Mouse (Mus musculus) embryo, embryonic 9.5 days (tissue): ENCODE results near the gene Aldh1a1.
"Not testable (repeated sequence)": the region's sequence is repeated elsewhere in the genome, so short reads cannot be mapped to it uniquely, and the experiment has no call there.

Source experiments
- DNase-seq: peaks from one replicate; pipeline ENCODE4 v3.0.0-alpha.2; 2017; ENCODE audit errors: extremely low spot score

Gene Aldh1a1

DNA sequence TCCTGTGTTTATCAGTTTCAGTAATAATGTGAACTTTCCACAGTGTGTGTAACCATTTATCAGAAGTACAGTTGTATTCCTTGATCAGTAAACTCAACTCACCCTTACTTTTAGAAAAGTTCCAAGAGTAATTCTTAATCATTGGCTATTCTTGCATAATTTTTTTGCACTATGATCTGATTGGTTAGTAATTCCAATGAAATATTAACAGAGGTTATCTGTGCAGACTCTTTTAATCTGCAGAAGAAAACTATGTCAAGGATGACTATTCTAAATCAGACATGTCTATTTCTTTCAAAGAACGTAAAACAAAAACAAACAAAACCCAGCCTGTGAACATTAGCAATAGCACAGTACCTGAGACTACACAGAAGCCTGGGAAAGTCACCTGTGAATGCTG lies 62.9 kb downstream of the Aldh1a1 start:
- no peak for DNase-seq

DNA sequence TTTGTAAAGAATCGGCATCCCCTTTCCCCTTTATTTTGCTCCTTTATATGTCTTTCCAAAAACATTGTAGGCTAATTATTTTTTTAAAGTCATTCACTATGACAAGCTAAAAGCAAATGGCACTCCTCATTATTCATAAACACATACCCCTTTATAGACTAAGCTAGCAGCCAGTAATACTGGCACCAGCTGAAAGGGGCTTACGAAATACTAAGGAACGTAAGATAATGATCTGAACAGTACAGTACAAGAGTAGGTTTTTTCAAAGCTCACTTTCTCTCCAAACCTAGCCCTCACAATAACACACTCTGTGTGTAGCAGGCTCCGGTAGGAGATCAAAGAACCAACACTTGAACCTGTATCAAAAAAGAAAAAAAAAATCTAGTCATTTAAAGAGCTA lies 64.7 kb downstream of the Aldh1a1 start:
- no peak for DNase-seq

DNA sequence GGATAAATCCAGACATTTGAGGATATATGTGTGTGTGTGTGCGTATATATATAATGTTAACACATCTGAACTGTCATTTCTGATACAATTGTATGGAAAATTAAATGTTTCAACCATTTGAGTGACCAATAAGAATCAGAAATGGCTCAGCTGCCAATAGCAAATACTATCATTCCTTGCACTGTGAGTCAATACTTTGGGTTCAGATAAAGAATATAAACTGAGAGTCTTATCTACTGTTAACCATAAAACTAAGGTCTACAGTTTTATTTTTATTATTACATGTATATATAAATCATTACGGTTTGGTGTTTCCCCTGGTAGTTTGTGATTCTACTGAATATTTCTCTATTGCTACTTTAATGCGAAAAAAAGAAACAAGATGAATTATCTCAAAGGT lies 65.6 kb downstream of the Aldh1a1 start:
- DNase-seq, result no peak

DNA sequence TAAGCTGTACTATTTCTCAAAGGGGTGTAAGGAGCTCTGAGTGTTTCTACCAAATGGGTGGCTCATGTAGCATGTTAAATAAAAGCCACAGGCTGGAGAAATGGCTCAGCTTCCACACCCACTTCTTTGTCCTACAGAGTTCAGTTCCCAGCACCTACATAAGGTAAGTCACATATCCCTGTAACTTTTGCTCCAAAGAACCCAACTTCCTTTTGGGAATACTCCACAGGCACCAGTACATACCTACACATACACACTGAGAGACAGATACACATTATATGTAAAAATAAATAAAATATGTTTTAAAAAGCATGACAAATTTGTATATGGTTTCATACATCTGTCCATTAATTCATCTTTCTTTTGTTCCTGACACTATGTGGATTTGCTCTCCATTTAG lies 66.0 kb downstream of the Aldh1a1 start:
- DNase-seq, result no peak

DNA sequence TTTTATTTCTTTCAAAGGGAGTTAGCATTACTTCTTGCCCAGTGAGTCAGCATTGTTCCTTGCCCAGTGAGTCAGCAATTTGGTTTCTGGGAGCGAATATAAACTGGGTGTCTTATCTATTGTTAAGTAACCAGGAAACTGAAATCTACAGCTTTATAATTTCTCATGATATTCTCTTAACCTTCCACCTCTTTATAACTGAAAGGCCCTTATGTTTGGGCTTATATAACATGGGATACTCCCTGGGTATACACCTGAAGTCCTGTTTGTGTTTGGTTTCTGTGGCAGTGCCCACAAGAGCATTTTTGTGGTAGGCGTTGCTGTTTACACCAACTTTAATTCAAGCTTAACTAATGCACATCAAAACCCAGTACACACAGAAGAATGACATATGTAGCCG lies 66.4 kb downstream of the Aldh1a1 start:
- no peak for DNase-seq

DNA sequence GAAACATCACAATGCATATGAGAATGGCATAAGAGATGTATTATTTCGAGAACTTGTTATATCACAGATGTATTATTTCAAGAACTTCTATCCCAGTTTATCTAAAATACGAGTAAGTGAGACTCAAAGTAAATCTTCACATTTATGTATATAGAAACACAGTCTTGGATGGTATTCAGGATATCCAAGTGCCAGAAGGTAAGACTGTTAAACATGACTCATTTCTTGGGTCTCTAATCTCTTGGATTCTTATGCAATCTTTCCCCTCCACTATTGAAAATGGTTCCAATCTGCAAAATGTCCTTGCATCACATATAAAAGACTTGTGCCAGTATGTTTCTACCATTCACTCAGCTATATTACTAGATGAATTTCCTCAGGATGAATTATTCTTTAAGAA lies 67.4 kb downstream of the Aldh1a1 start:
- no peak for DNase-seq

DNA sequence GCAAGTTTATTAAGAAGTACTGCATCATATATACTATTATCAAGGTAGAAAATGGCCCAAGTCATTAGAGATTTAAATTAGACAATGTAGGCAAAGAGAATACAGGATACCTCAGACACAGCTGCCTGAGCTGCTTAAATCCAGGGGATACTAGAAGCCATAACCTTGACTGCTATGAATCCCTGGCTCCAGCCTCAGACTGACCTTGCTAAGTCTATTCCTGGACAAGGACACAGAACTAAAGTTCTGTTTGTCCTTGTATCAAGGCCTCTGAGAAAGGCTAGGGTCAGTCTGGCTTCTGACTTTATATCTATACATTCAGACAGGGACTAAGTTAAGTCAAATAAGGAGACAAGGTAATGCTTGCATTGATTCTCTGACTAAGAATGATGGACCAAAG lies 69.9 kb downstream of the Aldh1a1 start:
- DNase-seq, result no peak

DNA sequence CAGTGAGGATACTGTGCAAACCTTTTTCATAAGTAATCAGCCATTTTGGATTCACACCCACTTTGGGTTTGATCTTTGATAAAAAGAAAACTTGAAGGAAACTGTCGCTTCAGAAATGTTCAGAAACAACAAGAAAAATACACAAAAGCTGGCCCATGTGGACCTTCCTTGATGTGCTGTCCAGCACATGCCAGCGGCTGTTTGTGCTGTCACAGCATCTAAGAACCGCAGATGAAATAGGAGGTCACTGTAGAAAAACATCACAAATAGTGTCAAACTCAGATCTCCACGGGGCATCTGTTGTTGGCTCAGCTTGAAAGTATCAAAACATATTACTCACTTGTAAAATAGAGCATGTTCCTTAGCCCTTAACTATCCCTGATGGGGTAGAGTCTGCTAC lies 73.8 kb downstream of the Aldh1a1 start:
- DNase-seq, result no peak

DNA sequence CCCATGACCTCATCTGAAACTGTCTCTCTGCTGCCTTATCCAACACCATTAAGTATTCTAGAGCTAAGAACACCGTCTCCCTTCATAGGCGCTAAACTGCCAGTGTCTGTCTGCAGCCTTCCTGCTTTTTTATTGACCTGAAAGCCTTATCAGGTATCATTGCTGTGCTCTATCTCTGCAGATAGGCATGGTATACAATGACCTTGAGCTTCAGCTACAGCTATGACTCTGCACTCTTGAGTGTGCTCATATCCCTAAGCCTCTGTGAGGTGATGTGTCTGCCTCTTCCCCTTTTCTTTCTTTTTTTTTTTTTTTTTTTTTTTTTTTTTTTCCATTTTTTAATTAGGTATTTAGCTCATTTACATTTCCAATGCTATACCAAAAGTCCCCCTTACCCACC lies 74.5 kb downstream of the Aldh1a1 start:
- DNase-seq, result no peak

DNA sequence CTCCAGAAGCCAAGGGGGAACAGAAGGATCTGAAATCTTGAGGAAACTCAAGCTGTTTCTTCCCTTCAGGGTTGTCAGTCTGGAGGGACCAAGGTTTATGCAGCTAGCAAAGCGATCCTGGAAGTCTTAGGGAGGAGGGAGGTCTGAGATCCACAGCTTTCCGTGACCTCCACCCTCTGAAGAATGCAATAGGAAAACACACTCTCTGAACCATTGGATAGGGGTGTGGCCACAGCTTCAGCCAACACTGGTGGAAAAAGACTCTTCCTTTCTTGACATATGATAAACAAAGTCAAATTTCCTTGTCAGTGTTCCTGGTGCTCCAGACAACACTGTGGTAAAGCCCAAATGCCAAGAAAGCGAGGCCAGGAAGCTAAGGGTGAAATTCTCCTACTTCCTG lies 84.5 kb downstream of the Aldh1a1 start:
- DNase-seq, result peak; percentile 1

DNA sequence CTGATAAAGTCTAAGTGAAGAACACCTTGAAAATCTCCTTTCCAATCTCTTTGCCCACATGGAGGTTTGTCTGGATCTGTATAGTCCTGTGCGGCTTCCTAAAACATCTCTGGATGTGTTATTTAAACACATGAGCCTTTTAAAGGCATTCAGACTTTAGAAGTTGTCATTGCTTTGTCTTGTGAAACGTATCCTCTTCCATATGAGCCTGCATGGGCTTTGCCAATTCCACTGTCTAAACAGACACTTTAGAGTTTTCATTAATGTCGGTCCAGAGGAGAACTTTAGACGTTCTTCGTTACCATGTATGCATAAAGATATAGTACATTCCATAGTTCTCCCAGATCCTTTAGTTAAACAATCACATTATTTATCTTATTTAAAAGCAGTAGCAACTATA lies 84.9 kb downstream of the Aldh1a1 start:
- DNase-seq, result no peak

DNA sequence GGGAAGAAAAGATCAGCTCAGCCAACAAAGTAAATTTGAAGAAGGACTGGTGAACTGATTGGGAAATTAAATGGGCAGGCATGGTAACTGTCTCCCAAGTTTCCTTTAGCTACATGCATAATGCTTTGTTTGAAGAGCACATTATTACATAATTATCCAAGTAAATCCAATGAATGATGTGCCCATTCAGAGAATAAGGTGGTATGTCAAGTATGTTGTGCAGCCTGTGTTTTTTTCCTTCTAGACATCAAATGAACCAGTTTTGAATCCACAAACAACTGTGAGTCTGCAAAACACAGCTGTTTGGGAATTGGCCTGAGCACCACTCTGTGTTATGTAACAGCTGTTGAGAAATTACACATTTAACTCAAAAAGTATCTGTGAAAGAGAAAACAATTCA lies 107.4 kb downstream of the Aldh1a1 start:
- DNase-seq, result no peak

DNA sequence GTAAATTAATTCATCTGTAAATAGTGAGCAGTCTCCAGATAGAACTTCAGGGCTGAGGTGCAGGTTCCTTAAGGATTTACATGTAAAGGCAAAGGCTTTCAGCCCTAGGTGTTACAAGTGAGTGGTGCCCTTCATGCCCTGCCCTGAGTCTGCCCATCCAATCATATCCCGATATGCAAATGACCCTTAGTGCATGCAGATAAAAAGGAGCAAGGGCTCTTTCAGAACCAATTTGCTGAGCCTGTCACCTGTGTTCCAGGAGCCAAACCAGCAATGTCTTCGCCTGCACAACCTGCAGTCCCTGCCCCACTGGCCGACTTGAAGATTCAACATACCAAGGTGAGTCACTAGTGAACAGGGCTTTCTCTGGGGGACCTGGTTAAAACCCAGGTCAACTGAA lies 109.2 kb downstream of the Aldh1a1 start:
- DNase-seq, result peak; percentile 1

DNA sequence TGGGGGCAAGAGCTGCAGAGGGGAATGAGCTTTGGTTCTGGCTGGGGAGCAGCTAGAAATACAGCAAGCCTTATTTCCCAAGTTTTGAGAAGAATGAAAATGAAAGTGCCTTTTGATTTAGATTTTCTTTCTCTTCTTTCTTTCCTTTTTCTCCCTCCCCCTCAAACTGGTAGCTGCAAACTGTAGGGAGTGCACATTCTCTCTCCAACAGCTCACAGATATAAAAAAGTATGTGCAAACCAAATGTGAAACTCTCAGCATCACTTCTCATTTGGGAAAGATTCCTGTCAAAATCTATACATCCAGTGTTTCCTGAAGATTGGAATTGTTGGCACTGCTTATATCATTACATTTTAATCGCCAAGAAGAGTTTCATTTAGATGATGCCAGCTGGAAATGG lies 110.7 kb downstream of the Aldh1a1 start:
- DNase-seq, result no peak

DNA sequence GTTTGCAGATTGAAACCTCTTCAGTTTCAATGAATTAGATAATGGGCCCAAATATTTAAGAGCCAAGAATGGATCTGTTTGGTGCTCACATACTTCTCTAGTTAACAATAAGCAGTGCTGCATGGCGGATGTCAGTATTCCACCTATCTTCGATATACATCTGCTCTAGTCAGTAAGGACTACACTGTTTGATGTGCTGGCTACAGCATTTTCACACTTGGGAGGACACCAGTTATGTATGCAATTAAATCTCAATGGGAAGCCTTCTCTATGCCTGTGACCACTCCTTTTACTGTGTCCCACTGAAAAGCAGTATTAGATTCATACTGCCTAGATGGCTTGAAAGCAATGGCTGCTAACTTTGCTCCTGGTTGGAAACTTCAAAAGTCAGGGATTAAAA lies 111.4 kb downstream of the Aldh1a1 start:
- DNase-seq, result no peak

DNA sequence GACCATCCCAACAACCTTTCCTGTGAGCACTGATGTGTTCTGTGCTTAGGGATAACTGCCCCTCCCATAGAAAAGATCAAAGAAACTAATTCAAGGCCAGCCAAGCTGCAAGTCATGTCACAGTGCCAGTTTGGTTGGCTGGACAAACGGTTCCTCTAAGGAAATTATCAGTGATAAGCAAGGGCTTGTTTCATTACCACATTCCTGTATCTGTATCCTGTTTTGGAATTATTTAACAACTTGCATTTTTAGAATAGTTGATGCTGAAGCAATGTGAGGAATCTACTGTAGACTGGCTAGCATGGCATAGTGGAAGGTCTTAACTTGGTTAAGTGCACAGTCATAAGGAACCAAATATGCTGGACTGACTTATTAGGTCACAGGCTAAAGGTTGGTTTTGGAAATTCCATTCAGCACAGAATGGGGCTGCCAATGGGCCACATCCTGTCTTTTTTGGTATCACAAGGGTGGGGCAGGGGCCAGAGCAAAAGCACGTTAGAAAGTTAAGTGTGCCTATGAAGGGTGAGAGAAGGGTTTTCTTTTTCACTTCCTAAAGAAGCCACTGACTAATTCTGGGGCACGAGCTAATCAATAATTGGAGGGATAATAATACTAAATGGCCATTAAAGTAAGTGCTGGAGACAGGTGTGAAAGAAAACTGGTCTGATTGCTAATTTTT lies 121.9 kb downstream of the Aldh1a1 start:
- no peak for DNase-seq

DNA sequence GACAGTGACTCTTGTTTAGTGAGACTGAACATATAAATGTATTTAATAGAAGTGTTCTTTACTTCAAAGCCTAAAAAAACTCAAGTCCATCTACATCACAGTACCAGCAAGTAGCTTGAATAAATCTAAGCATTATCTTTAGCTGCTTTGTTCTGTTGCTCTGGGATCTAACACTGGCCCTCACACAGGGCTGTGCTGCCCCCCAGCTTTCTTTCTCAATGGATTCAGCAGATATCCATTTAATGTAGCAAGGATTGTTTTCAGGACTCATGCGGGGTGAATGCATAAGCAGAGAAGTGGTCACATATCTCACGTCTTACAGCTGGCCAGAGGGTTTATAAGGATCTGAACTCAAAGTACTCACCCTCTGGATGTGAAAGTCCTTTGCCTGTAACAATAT lies 129.9 kb downstream of the Aldh1a1 start:
- DNase-seq, result no peak

DNA sequence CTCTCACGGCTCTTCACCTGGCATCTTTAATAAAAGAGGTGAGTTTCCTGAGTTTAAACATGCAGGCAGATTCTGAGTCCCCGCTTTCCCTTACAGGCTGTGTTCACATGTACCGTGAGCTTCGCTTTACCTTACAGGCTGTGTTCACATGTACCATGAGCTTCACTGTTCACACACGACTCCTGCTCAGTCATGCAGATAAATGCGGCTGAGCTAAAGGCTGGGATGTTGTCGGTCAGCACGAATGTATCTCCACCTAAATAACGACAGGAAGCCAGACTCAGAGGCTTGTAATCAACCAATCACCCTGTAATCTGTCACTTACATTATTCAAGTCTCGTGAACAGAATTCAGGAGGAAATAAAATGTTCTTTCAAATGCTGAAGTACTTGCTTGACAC lies 130.9 kb downstream of the Aldh1a1 start:
- DNase-seq, result no peak

DNA sequence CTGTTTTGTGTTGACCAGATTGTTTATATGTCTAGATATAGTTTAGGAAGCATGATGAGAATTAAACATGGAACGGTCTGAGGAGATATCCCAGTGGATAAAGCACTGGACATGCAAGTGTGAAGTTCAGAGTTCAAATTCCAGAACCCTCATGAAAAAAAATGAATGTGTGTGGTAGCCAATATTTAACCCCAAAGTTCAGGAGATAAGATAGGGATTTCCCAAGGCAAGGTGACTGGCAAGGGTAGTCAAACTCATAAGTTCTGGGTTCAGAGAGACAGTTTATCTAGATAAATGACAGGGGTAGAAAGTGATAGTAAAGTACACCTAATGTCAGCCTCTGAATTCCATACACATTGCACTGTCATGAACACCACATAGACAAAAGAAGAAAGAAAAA lies 138.5 kb downstream of the Aldh1a1 start:
- no peak for DNase-seq

DNA sequence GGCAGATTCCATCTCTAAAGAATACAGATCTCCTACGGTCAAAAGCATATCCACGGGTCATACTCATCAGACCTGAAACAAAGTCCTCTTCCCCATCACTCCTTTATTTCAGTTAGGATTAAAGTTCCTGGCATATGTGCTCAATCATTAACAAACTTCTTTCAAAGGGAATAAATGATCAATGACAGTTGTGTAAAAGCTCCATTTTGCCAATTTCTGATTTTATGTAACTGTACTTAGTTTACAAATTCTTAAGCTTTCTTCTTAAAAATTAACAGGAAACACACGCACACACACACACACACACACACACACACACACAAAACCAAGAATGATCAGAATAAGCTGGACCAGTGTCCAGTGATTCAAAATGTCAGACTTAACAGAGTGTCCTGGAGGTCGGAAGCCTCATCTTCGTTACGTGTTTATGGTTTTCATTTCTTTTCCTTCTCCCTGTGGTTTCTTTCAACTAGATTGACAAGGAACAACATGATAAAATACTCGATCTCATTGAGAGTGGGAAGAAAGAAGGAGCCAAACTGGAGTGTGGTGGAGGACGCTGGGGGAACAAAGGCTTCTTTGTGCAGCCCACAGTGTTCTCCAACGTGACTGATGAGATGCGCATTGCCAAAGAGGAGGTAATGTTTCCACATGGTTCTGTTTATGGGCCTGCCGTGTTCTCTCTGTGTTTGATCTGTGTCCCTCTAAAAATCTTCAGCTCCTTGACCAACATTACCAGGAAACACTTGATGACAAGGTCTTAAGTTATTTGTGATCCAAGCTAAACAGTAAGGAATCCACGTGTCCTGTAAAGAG lies 141.6 kb downstream of the Aldh1a1 start:
- peak; percentile 17 for DNase-seq

DNA sequence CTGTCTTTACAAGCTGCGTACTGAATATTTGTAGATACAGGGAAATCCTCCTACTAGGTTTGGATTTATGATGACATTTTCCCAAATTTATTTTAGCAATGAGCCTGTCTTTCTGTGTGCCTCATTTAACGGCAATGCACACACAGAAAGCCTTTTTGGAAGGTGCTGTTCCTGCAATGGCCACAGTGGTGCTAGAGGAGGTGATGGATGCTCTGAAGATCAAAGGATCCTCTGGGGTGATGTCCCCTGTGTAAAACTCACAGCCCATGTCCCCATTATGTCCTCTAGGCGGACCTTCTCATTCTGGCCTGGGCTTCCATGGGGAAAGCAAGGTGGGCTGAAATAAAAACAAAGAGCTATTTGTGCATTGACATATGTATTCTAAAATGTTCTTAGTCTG lies 151.8 kb downstream of the Aldh1a1 start:
- no peak for DNase-seq

DNA sequence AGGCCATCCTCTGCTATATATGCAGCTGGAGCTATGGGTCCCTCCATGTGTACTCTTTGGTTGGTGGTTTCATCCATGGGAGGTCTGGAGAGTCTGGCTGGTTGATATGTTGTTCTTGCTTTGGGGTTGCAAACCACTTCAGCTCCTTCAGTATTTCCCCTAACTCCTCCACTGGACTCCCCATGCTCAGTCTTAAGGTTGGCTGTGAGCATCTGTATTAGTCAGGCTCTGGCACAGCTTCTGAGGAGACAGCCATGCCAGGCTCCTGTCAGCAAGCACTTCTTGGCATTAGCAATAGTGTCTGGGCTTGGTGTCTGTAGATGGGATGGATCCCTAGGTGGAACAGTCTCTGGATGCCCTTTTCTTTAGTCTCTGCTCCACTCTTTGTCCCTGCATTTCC lies 155.0 kb downstream of the Aldh1a1 start:
- not testable (repeated sequence) for DNase-seq

DNA sequence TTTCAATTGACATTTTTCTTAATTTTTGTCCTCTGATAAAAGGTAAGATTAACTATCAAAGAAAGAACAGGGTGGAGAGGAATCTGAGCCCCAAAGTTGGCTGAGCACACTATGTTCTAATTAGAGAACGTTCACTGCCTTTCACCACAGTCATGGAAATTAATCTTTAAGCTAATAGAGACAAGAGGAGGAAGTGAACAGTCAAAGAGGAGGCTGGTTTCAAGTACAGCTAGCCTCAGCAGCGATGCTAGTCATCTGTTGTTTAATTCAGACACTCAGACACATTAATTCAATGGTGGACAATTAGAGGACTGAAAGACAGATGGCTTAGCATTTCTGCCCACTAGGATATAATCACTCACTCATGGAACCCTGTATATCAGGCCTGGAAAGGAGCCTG lies 157.5 kb downstream of the Aldh1a1 start:
- no peak for DNase-seq
